Mouse (Mus musculus): ENCODE measurements around the gene Tmem119. TPM values are rescaled to one million over a fixed set of nuclear protein-coding genes. Genes with fewer than 3 reads are reported as not detected.

Gene Tmem119
- polyA plus RNA-seq, 1 experiment from 2014 or later: 13.0 TPM

GRCm38 (mm10) chr5:113776896-113777226, 23.5 kb downstream of the Tmem119 start:
- no peaks in the 10 kb centered on the region for H3K9me3 ChIP-seq (replicated peaks)
- H3K27ac ChIP-seq (ENCODE audit: poor library complexity, severe bottlenecking): no peak overlapping the region
- H3K4me3 ChIP-seq: no peak overlapping the region
- ATAC-seq (ENCODE audit: insufficient number of reproducible peaks, low FRiP score): no peak
- 88% methylated on average over 8 of the region's 8 CpGs for WGBS
- H3K4me1 ChIP-seq (replicated peaks): peaks cover 12% of the 10 kb centered on the region
- no peaks in the 10 kb centered on the region for H3K27me3 ChIP-seq (replicated peaks)
- no peak overlapping the region for H3K4me2 ChIP-seq
- H3K36me3 ChIP-seq: peaks cover 46% of the 10 kb centered on the region
- no peak overlapping the region for H3K9ac ChIP-seq

- Histone ChIP-seq H3K4me3 (no peak overlapping the region), H3K27me3 (replicated peaks) (no peaks in the 10 kb centered on the region), H3K9me3 (replicated peaks) (no peaks in the 10 kb centered on the region), H3K27ac (ENCODE audit: poor library complexity, severe bottlenecking) (no peak overlapping the region), H3K4me1 (replicated peaks) (peaks cover 12% of the 10 kb centered on the region), H3K9ac (no peak overlapping the region), H3K36me3 (peaks cover 46% of the 10 kb centered on the region), H3K4me2 (no peak overlapping the region)
- no peak for ATAC-seq (ENCODE audit: insufficient number of reproducible peaks, low FRiP score)
- 92% methylated on average over 15 of the region's 15 CpGs for WGBS
These were observed 24.0 kb downstream of the Tmem119 start for GRCm38 (mm10) chr5:113776128-113776895.

GRCm38 (mm10) chr5:113775585-113775984, 24.7 kb downstream of the Tmem119 start:
- ATAC-seq (ENCODE audit: insufficient number of reproducible peaks, low FRiP score): no peak
- Histone ChIP-seq H3K4me1 (replicated peaks) (peaks cover 13% of the 10 kb centered on the region), H3K4me2 (no peak overlapping the region), H3K9ac (no peak overlapping the region), H3K36me3 (peaks cover 46% of the 10 kb centered on the region), H3K27me3 (replicated peaks) (no peaks in the 10 kb centered on the region), H3K27ac (ENCODE audit: poor library complexity, severe bottlenecking) (no peak overlapping the region), H3K4me3 (no peak overlapping the region), H3K9me3 (replicated peaks) (no peaks in the 10 kb centered on the region)
- WGBS: 91% methylated on average over 10 of the region's 10 CpGs

GRCm38 (mm10) chr5:113773664-113774063, 26.7 kb downstream of the Tmem119 start:
- Histone ChIP-seq H3K4me2 (peak overlapping the region; percentile 90), H3K9ac (peak overlapping the region; percentile 90), H3K9me3 (replicated peaks) (no peaks in the 10 kb centered on the region), H3K27me3 (replicated peaks) (no peaks in the 10 kb centered on the region), H3K4me1 (replicated peaks) (peaks cover 28% of the 10 kb centered on the region), H3K4me3 (peak overlapping the region; percentile 93), H3K36me3 (peaks cover 49% of the 10 kb centered on the region), H3K27ac (ENCODE audit: poor library complexity, severe bottlenecking) (no peak overlapping the region)
- 1% methylated on average over 7 of the region's 7 CpGs for WGBS
- ATAC-seq (ENCODE audit: insufficient number of reproducible peaks, low FRiP score): no peak

- Histone ChIP-seq H3K4me1 (replicated peaks) (peaks cover 32% of the 10 kb centered on the region), H3K36me3 (peaks cover 49% of the 10 kb centered on the region), H3K4me3 (peak overlapping the region; percentile 93), H3K9me3 (replicated peaks) (no peaks in the 10 kb centered on the region), H3K27ac (ENCODE audit: poor library complexity, severe bottlenecking) (peak overlapping the region; percentile 6; the same call in 1 of the 2 replicates), H3K4me2 (peak overlapping the region; percentile 90), H3K9ac (peak overlapping the region; percentile 90), H3K27me3 (replicated peaks) (no peaks in the 10 kb centered on the region)
- peak; percentile 30 for ATAC-seq (ENCODE audit: insufficient number of reproducible peaks, low FRiP score)
- WGBS: 3% methylated on average over 26 of the region's 38 CpGs
These were observed 27.3 kb downstream of the Tmem119 start for GRCm38 (mm10) chr5:113772905-113773519.

GRCm38 (mm10) chr5:113772450-113772895, 27.8 kb downstream of the Tmem119 start, which contains the start of the genes Sart3 and Iscu:
Gene Sart3 (minus strand): TSS chr5:113772510.
Gene Iscu (plus strand): TSS chr5:113772748.
- H3K4me3 ChIP-seq: peak within 1 kb of the TSS; percentile 93
- peak within 1 kb of the TSS; percentile 90 for H3K4me2 ChIP-seq
- H3K27me3 ChIP-seq (replicated peaks): no peaks in the 10 kb centered on the region
- H3K27ac ChIP-seq (ENCODE audit: poor library complexity, severe bottlenecking): peak within 1 kb of the TSS; percentile 92
- H3K4me1 ChIP-seq (replicated peaks): peaks cover 33% of the 10 kb centered on the region
- H3K9ac ChIP-seq: peak within 1 kb of the TSS; percentile 96
- ATAC-seq (ENCODE audit: insufficient number of reproducible peaks, low FRiP score): peak; percentile 91
- WGBS: under 1% methylated on average over 49 of the region's 49 CpGs
- no peaks in the 10 kb centered on the region for H3K9me3 ChIP-seq (replicated peaks)
- H3K36me3 ChIP-seq: peaks cover 51% of the 10 kb centered on the region

- peak overlapping the region; percentile 96 for H3K9ac ChIP-seq
- H3K4me2 ChIP-seq: peak overlapping the region; percentile 90
- WGBS: under 1% methylated on average over 97 of the region's 97 CpGs
- no peaks in the 10 kb centered on the region for H3K27me3 ChIP-seq (replicated peaks)
- peaks cover 35% of the 10 kb centered on the region for H3K4me1 ChIP-seq (replicated peaks)
- H3K36me3 ChIP-seq: peaks cover 52% of the 10 kb centered on the region
- peak overlapping the region; percentile 93 for H3K4me3 ChIP-seq
- H3K9me3 ChIP-seq (replicated peaks): no peaks in the 10 kb centered on the region
- peak overlapping the region; percentile 92 for H3K27ac ChIP-seq (ENCODE audit: poor library complexity, severe bottlenecking)
- ATAC-seq (ENCODE audit: insufficient number of reproducible peaks, low FRiP score): peak; percentile 86
These were observed 28.8 kb downstream of the Tmem119 start for GRCm38 (mm10) chr5:113771213-113772162.

GRCm38 (mm10) chr5:113768806-113769205, 31.5 kb downstream of the Tmem119 start:
- H3K9ac ChIP-seq: no peak overlapping the region
- peaks cover 44% of the 10 kb centered on the region for H3K4me1 ChIP-seq (replicated peaks)
- no peaks in the 10 kb centered on the region for H3K27me3 ChIP-seq (replicated peaks)
- no peak overlapping the region for H3K4me2 ChIP-seq
- no peak overlapping the region for H3K27ac ChIP-seq (ENCODE audit: poor library complexity, severe bottlenecking)
- peaks cover 39% of the 10 kb centered on the region for H3K36me3 ChIP-seq
- no peak for ATAC-seq (ENCODE audit: insufficient number of reproducible peaks, low FRiP score)
- no peak overlapping the region for H3K4me3 ChIP-seq
- H3K9me3 ChIP-seq (replicated peaks): no peaks in the 10 kb centered on the region
- WGBS: 88% methylated on average over 8 of the region's 8 CpGs

GRCm38 (mm10) chr5:113765641-113766526, 34.4 kb downstream of the Tmem119 start:
- Histone ChIP-seq H3K4me1 (replicated peaks) (peaks cover 36% of the 10 kb centered on the region), H3K9ac (no peak overlapping the region), H3K4me2 (no peak overlapping the region), H3K36me3 (peaks cover 68% of the 10 kb centered on the region), H3K4me3 (no peak overlapping the region), H3K9me3 (replicated peaks) (no peaks in the 10 kb centered on the region), H3K27ac (ENCODE audit: poor library complexity, severe bottlenecking) (no peak overlapping the region), H3K27me3 (replicated peaks) (no peaks in the 10 kb centered on the region)
- 82% methylated on average over 13 of the region's 13 CpGs for WGBS
- ATAC-seq (ENCODE audit: insufficient number of reproducible peaks, low FRiP score): 0 out of 2 replicates have a peak, but pooled peaks have one; percentile 37

- H3K4me2 ChIP-seq: no peak overlapping the region
- no peaks in the 10 kb centered on the region for H3K27me3 ChIP-seq (replicated peaks)
- ATAC-seq (ENCODE audit: insufficient number of reproducible peaks, low FRiP score): no peak
- H3K4me3 ChIP-seq: no peak overlapping the region
- no peak overlapping the region for H3K9ac ChIP-seq
- H3K9me3 ChIP-seq (replicated peaks): no peaks in the 10 kb centered on the region
- no peak overlapping the region for H3K27ac ChIP-seq (ENCODE audit: poor library complexity, severe bottlenecking)
- WGBS: 89% methylated on average over 7 of the region's 7 CpGs
- peaks cover 82% of the 10 kb centered on the region for H3K36me3 ChIP-seq
- peaks cover 24% of the 10 kb centered on the region for H3K4me1 ChIP-seq (replicated peaks)
These were observed 35.9 kb downstream of the Tmem119 start for GRCm38 (mm10) chr5:113764426-113764825.
